Mouse (Mus musculus) heart, embryonic 11.5 days (tissue): Measurements from ENCODE around the gene Snx29. TPM values are rescaled to one million over a fixed set of nuclear protein-coding genes. Genes with fewer than 3 reads are reported as not detected.

ENCODE experiments used
- ATAC-seq: fragments of 200-750 bp; cut with Nextera tagmentation; replicated peaks from 2 replicates; pipeline ENCODE4 v1.8.0; 2017; ENCODE audit warnings: moderate library complexity; ENCODE audit not compliant: insufficient number of reproducible peaks, low FRiP score, low TSS enrichment
- H3K27ac ChIP-seq: fragments of 300-500 bp; sonication (generic); 2 replicates; pipeline ENCODE4 v1.5.1; 2014; ENCODE audit warnings: mild to moderate bottlenecking, low read depth, low read length
- H3K27me3 ChIP-seq: fragments of 300-500 bp; sonication (generic); 2 replicates; pipeline ENCODE4 v1.6.1; 2014; ENCODE audit warnings: mild to moderate bottlenecking, low read length, mixed read lengths; ENCODE audit not compliant: control insufficient read depth, insufficient read depth
- H3K36me3 ChIP-seq: fragments of 300-500 bp; sonication (generic); 2 replicates; pipeline ENCODE4 v1.6.1; 2014; ENCODE audit warnings: mild to moderate bottlenecking, low read length, moderate library complexity, mixed read lengths; ENCODE audit not compliant: control insufficient read depth, insufficient read depth
- H3K4me1 ChIP-seq: fragments of 300-500 bp; sonication (generic); 2 replicates; pipeline ENCODE4 v1.6.1; 2014; ENCODE audit warnings: low read length; ENCODE audit not compliant: control insufficient read depth, insufficient read depth
- H3K4me2 ChIP-seq: fragments of 300-500 bp; sonication (generic); 2 replicates; pipeline ENCODE4 v1.6.1; 2014; ENCODE audit warnings: mild to moderate bottlenecking, moderate library complexity
- H3K4me3 ChIP-seq: fragments of 300-500 bp; sonication (generic); 2 replicates; pipeline ENCODE4 v1.5.1; 2014; ENCODE audit warnings: low read depth, low read length
- H3K9ac ChIP-seq: fragments of 300-500 bp; sonication (generic); 2 replicates; pipeline ENCODE4 v1.6.1; 2014; ENCODE audit warnings: mild to moderate bottlenecking, low read depth, low read length, moderate library complexity
- H3K9me3 ChIP-seq: fragments of 300-500 bp; sonication (generic); replicated peaks from 2 replicates; pipeline ENCODE4 v1.6.1; 2016; ENCODE audit warnings: low read length; ENCODE audit not compliant: control insufficient read depth
- WGBS: fragments of 180-500 bp; shearing (Covaris S2); extraction: QIAGEN DNeasy Blood & Tissue Kit; methylation state at CpG from one replicate; pipeline ENCODE4 v1.1.7; 2014; ENCODE audit not compliant: insufficient replicate concordance; 5-methylcytosine and 5-hydroxymethylcytosine counted together
- polyA plus RNA-seq: library from polyadenylated mRNA; unstranded; fragments of >200 nt; fragmentation: Nextera tagmentation; extraction: Ambion mirVana; gene quantifications from 2 replicates; pipeline ENCODE4 v1.2.1, GENCODE M21; 2014

Gene Snx29
- polyA plus RNA-seq, 1 experiment from 2014 or later = 8.2 TPM

GRCm38 (mm10) chr16:11476968-11477367, 154.3 kb downstream of the Snx29 start:
- Histone ChIP-seq H3K4me3 (no peak overlapping the region), H3K4me1 (peaks cover 27% of the 10 kb centered on the region), H3K9me3 (no peaks in the 10 kb centered on the region), H3K27me3 (no peaks in the 10 kb centered on the region), H3K4me2 (no peak overlapping the region), H3K27ac (no peak overlapping the region), H3K9ac (no peak overlapping the region), H3K36me3 (no peaks in the 10 kb centered on the region)
- ATAC-seq = no peak
- WGBS = 91% methylated on average over 2 of the region's 2 CpGs

- Histone ChIP-seq H3K27me3 (no peaks in the 10 kb centered on the region), H3K4me3 (no peak overlapping the region), H3K27ac (no peak overlapping the region), H3K4me2 (no peak overlapping the region), H3K9ac (no peak overlapping the region), H3K9me3 (no peaks in the 10 kb centered on the region), H3K36me3 (no peaks in the 10 kb centered on the region), H3K4me1 (peaks cover 27% of the 10 kb centered on the region)
- no peak for ATAC-seq
- 83% methylated on average over 5 of the region's 5 CpGs for WGBS
These were observed 154.9 kb downstream of the Snx29 start for GRCm38 (mm10) chr16:11477591-11477990.

DNA sequence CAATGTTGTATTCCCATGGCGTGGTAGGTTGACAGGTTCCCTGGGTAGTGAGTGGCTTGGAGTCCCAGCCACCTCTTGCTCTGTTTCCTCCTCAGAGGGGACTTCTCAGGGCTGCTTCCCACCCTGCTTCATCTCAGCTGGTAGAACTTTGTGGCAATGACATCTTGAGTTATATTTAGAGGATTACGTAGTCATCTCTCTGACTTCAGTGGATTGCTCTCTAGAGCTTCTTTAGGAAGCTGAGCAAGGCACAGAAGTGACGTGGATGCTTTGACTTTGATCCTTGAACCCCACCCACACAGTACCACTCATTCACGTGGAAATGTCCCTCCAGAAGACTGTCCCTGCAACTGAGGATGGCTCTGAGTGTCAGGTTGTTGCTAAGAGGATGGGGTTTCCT, 156.9 kb downstream of the Snx29 start:
- Histone ChIP-seq H3K4me1 (peaks cover 13% of the 10 kb centered on the region), H3K4me2 (no peak overlapping the region), H3K9me3 (no peaks in the 10 kb centered on the region), H3K36me3 (no peaks in the 10 kb centered on the region), H3K4me3 (no peak overlapping the region), H3K27ac (no peak overlapping the region), H3K27me3 (no peaks in the 10 kb centered on the region), H3K9ac (no peak overlapping the region)
- WGBS = 55% methylated on average over 4 of the region's 4 CpGs
- ATAC-seq = no peak

DNA sequence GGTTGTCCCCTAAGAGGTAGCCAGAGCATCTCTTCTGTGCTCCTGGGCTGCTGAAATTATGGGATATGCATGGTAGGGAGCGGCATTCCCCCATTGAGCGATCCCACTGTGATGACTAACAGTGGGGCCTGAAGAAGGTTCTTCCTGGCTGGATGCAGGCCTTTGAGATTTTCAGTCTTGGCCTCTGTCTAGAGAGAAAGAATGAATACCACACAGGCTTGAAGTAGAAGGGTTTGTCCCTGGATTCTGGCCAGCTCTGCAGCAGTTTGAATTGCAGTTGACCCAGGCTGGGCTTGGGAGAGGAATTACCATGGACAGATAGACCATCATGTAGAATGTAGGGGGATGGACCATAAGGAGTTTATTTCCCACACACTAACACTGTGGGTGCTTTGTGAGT, 159.5 kb downstream of the Snx29 start:
- ATAC-seq = no peak
- Histone ChIP-seq H3K4me3 (no peak overlapping the region), H3K9me3 (no peaks in the 10 kb centered on the region), H3K4me2 (no peak overlapping the region), H3K9ac (no peak overlapping the region), H3K4me1 (peaks cover 4% of the 10 kb centered on the region; the same call in 1 of the 2 replicates), H3K27ac (no peak overlapping the region), H3K27me3 (no peaks in the 10 kb centered on the region), H3K36me3 (no peaks in the 10 kb centered on the region)
- 91% methylated on average over 2 of the region's 2 CpGs for WGBS

- 48% methylated on average over 7 of the region's 7 CpGs for WGBS
- no peak overlapping the region for H3K9ac ChIP-seq
- H3K27me3 ChIP-seq = no peaks in the 10 kb centered on the region
- H3K4me2 ChIP-seq = no peak overlapping the region
- H3K9me3 ChIP-seq = no peaks in the 10 kb centered on the region
- no peaks in the 10 kb centered on the region for H3K36me3 ChIP-seq
- no peak for ATAC-seq
- H3K27ac ChIP-seq = no peak overlapping the region
- H3K4me1 ChIP-seq = peaks cover 20% of the 10 kb centered on the region
- no peak overlapping the region for H3K4me3 ChIP-seq
These were observed 172.2 kb downstream of the Snx29 start for GRCm38 (mm10) chr16:11494895-11495294.

GRCm38 (mm10) chr16:11495923-11496616, 173.4 kb downstream of the Snx29 start:
- Histone ChIP-seq H3K4me1 (peaks cover 25% of the 10 kb centered on the region), H3K4me3 (no peak overlapping the region), H3K27ac (no peak overlapping the region), H3K9ac (no peak overlapping the region), H3K4me2 (no peak overlapping the region), H3K36me3 (no peaks in the 10 kb centered on the region), H3K9me3 (no peaks in the 10 kb centered on the region), H3K27me3 (no peaks in the 10 kb centered on the region)
- WGBS = 63% methylated on average over 9 of the region's 10 CpGs
- no peak for ATAC-seq

- Histone ChIP-seq H3K9ac (no peak overlapping the region), H3K4me3 (no peak overlapping the region), H3K4me1 (peaks cover 30% of the 10 kb centered on the region), H3K36me3 (no peaks in the 10 kb centered on the region), H3K4me2 (no peak overlapping the region), H3K9me3 (no peaks in the 10 kb centered on the region), H3K27me3 (no peaks in the 10 kb centered on the region), H3K27ac (no peak overlapping the region)
- no peak for ATAC-seq
- WGBS = 62% methylated on average over 3 of the region's 3 CpGs
These were observed 174.0 kb downstream of the Snx29 start for GRCm38 (mm10) chr16:11496721-11497120.

GRCm38 (mm10) chr16:11500061-11500460, 177.4 kb downstream of the Snx29 start:
- H3K27ac ChIP-seq = no peak overlapping the region
- no peaks in the 10 kb centered on the region for H3K27me3 ChIP-seq
- no peaks in the 10 kb centered on the region for H3K9me3 ChIP-seq
- no peak overlapping the region for H3K9ac ChIP-seq
- ATAC-seq = no peak
- 53% methylated on average over 4 of the region's 4 CpGs for WGBS
- H3K4me2 ChIP-seq = no peak overlapping the region
- H3K36me3 ChIP-seq = no peaks in the 10 kb centered on the region
- H3K4me3 ChIP-seq = no peak overlapping the region
- peaks cover 36% of the 10 kb centered on the region for H3K4me1 ChIP-seq

DNA sequence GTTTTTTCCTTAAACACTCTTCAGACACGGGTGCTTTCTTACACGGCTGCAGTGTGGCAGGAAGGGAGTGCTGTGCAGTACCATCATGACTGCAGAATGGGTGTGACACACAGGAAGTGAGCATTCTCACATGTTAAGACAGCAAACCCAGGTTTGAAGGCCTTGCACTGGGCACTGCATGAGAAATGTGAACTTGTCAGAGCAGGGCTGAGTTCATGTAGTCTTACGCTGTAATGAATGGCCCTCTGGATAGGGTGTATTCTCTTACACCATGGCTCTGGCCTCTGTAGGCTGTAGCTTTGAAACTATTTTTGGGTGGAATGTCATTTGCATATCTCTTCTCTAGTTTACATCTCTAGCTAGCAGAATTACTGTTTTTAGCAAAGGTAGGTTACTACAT, 178.4 kb downstream of the Snx29 start:
- peaks cover 36% of the 10 kb centered on the region for H3K4me1 ChIP-seq
- no peak for ATAC-seq
- 69% methylated on average over 3 of the region's 3 CpGs for WGBS

More for the DNA sequence above, 178.4 kb downstream of the Snx29 start:
- H3K4me2 ChIP-seq = no peak overlapping the region
- no peaks in the 10 kb centered on the region for H3K27me3 ChIP-seq
- H3K9me3 ChIP-seq = no peaks in the 10 kb centered on the region
- H3K4me3 ChIP-seq = no peak overlapping the region
- H3K27ac ChIP-seq = no peak overlapping the region
- no peaks in the 10 kb centered on the region for H3K36me3 ChIP-seq
- H3K9ac ChIP-seq = no peak overlapping the region
